Mouse (Mus musculus) liver, embryonic 14 days (tissue): ENCODE results near the gene Unc45b. TPM values are rescaled to one million over a fixed set of nuclear protein-coding genes. Genes with fewer than 3 reads are reported as not detected.

ENCODE experiments used
- polyA plus RNA-seq: library from polyadenylated mRNA; depleted of rRNA; stranded (reverse); fragments of >200 nt; gene quantifications from 2 replicates; pipeline ENCODE4 v1.2.3, GENCODE M21; 2012; rRNA removed

Unc45b gene
- 0.22 and 0.78 TPM in 2 replicates for polyA plus RNA-seq

DNA sequence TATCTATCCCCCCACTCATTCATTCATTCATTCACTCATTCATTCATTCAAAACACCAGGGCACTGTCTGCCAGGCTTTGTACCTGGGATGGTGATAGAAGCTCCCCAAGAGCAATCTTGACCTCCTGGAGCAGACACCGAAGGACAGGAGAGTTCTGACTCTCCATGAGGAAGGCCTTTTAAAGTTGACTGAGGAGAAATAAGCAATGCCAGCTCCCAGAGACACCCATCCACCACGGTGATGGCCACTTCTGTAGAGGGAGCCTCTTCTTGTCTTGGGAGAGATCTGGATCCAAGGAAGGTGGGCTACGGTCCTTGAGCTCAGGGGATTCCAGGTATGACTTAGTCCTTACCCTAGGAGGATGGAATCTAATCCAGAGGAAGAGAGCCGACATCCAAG lies at the start of gene Unc45b:
Gene Unc45b, plus strand, starts transcription at position 301 of the 400 bp plus-strand sequence.

DNA sequence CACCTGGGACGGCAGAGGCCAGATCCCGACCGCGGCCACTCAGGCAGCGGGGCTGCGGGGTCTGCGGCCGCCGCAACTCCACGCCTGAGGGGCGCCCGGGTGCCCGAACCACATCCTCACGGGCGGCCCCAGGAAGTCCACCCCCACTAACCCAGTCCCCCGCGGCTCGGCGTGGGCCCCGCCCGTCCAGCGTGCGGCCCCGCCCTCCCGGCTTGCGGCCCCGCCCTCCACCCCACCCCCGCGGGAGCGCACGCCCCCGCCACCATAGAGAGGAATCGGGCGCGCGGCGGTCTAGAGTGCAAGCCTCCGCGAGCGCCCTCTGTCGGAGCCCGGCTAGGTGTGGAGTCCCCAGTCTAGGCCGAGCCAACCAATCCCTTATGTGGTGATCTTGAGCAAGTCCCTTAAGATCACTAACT lies 39.3 kb upstream of the Unc45b start, which contains the start of gene Rffl:
Gene Rffl, minus strand, starts transcription at position 180 of the 416 bp plus-strand sequence.

DNA sequence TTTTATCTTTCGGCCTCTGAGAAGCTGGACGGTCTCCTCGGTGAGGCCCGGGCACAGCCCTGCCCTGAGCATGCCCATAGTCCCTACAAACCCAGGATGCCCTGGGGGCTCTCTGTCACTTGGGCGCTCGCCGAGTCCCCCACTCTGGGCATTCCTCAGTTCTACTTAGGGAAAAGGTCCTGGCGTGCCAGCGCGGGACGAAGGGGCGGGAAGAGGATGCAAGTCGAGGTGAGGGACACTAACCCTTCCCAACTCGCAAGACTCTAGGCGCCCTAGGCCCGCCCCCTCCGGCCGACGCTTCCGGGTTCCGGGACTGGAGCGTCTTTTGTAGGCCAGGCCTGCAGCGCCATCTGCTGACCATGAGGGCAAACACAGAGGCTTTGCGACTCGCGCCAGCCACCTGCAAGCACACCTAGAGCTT lies 20.0 kb upstream of the Unc45b start, which contains the start of gene Rad51d:
Gene Rad51d, minus strand, starts transcription at position 273 of the 421 bp plus-strand sequence.

GRCm38 (mm10) chr11:82891936-82892335 lies 18.4 kb upstream of the Unc45b start, which contains the start of gene Fndc8:
TSS of gene Fndc8 (plus strand) at chr11:82892124.

DNA sequence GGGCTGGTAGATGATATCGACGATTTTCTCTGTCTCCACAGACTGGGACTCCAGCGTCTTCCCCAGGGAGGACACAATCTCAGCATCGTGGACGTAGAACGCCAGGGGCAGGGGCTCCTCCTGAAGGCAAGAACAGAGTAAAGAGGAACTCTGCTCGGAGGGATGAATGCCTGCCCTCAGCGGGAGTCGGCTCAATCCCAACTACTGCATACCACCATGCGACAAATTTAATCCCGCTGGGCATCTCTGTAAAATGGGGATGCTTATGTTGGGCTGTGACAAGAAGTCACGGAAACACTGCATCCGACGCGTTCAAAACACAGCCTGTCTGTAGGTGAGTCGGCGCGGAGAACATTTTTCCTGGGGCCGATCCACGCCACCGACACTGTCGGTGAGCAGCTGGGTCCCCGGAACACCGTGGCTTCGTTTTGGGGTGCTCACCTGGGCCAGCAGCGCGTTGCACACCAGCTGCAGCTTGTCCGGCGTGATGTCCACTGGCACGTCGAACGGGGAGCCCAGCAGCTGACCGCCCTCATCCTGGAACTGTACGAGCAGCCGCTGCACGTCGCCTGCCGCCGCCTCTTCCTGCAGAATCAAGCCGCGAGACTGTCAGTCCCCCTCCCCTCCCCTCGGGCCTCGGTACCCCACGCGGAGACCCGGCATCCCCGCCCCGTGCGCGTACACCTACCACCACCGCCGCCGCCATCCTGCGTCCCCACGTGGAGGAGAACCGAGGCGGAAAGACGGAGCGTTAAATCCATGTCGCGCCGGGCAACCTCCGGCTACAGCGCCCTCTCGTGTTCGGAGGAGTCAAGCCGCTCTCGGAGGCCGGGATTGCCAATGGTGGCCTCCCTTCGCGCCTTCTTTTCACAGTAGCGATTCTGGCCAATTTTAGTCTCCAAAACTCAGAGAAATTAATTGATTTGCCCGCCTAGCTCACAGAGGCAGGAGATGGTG lies 2.4 kb upstream of the Unc45b start, which contains the start of gene Nle1:
Gene Nle1, minus strand, starts transcription at position 761 of the 957 bp plus-strand sequence.

DNA sequence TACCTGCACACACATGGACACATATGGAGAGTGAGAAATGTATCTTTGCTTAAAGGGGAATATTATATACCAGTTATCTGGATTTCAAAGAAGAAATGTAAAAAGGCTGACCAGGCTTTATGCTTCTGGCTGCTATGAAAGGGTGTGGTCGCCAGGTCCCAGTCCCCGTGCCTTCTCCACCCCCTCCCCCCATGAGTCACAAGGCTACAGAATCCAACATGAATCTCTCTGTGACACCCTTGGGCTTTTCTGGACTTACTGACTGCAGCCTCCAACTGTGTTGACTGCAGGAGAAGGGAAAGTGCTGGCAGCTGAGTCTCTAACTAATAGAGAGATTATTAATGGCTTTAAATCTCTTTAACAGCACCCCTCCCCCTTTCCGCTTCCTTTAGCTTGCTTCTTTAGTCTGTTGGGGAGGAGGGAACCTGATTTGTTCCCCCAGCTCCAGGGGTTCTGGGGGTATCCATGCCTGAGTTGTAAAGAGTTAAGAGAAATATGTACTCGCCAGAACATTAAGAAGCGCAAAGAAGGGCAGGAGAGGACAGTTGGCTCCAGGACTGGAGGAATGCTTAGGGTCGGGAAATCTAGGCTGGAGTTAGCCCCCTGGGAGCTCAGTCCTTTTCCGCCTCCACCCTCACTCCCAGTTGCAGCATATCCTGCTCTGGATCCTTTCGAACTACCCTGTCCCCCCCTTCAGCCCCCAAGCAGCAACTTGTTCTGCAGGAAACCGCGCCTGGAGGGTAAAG lies 40.6 kb downstream of the Unc45b start, which contains the start of gene Slfn5:
Gene Slfn5, plus strand, starts transcription at position 614 of the 746 bp plus-strand sequence.

GRCm38 (mm10) chr11:82991469-82992166 lies 81.3 kb downstream of the Unc45b start, which contains the start of gene Slfn9:
TSS of gene Slfn9 (minus strand) at chr11:82991830.

Other genes with a start within 250 kb of the Unc45b start
- gene Cct6b, start 146.2 kb upstream of the Unc45b start, polyA plus RNA-seq = 0.07 and 0.09 TPM in 2 replicates
- gene Zfp830, start 146.2 kb upstream of the Unc45b start, polyA plus RNA-seq = 11.3 and 12.4 TPM in 2 replicates
- gene Lig3, start 129.4 kb upstream of the Unc45b start, polyA plus RNA-seq = 6.1 and 6.9 TPM in 2 replicates
- gene Rffl, start 39.3 kb upstream of the Unc45b start, polyA plus RNA-seq = 11.4 and 14.6 TPM in 2 replicates
- 2.7 and 3.3 TPM in 2 replicates for gene Rad51d, start 19.9 kb upstream of the Unc45b start, polyA plus RNA-seq
- 0.06 and 0.08 TPM in 2 replicates for gene Fndc8, start 18.4 kb upstream of the Unc45b start, polyA plus RNA-seq
- gene Nle1, start 2.1 kb upstream of the Unc45b start, polyA plus RNA-seq = 24.3 and 27.1 TPM in 2 replicates
- gene Slfn5, start 40.8 kb downstream of the Unc45b start, polyA plus RNA-seq = 0.69 and 1.2 TPM in 2 replicates
- 4.3 and 5.4 TPM in 2 replicates for gene Slfn9, start 81.3 kb downstream of the Unc45b start, polyA plus RNA-seq
- 0.26 and 0.45 TPM in 2 replicates for gene Slfn8, start 110.3 kb downstream of the Unc45b start, polyA plus RNA-seq
- gene Slfn2, start 154.6 kb downstream of the Unc45b start, polyA plus RNA-seq = 3.1 and 4.6 TPM in 2 replicates
- gene Slfn1, start 206.3 kb downstream of the Unc45b start, polyA plus RNA-seq = 0.21 TPM in 2 replicates